Mouse (Mus musculus) kidney, embryonic 16.5 days (tissue): Measurements from ENCODE around the gene Kirrel. TPM values are rescaled to one million over a fixed set of nuclear protein-coding genes. Genes with fewer than 3 reads are reported as not detected.

ENCODE experiments used
- ATAC-seq: fragments of 200-750 bp; cut with Nextera tagmentation; 2 replicates; pipeline ENCODE4 v1.8.0; 2017; ENCODE audit warnings: moderate TSS enrichment; ENCODE audit not compliant: low FRiP score, low TSS enrichment
- H3K27ac ChIP-seq: fragments of 300-500 bp; sonication (generic); 2 replicates; pipeline ENCODE4 v1.5.1; 2014; ENCODE audit warnings: low read length
- H3K27me3 ChIP-seq: fragments of 300-500 bp; sonication (generic); 2 replicates; pipeline ENCODE4 v1.6.1; 2014; ENCODE audit warnings: low read length, control low read depth, mixed read lengths; ENCODE audit not compliant: insufficient read depth
- H3K36me3 ChIP-seq: fragments of 300-500 bp; sonication (generic); 2 replicates; pipeline ENCODE4 v1.6.1; 2014; ENCODE audit warnings: low read length, control low read depth, mixed read lengths; ENCODE audit not compliant: insufficient read depth
- H3K4me1 ChIP-seq: fragments of 300-500 bp; sonication (generic); 2 replicates; pipeline ENCODE4 v1.6.1; 2014; ENCODE audit warnings: low read length, control low read depth, mixed read lengths; ENCODE audit not compliant: insufficient read depth
- H3K4me2 ChIP-seq: fragments of 300-500 bp; sonication (generic); replicated peaks from 2 replicates; pipeline ENCODE4 v1.6.1; 2014; ENCODE audit warnings: low read depth, low read length
- H3K4me3 ChIP-seq: fragments of 300-500 bp; sonication (generic); 2 replicates; pipeline ENCODE4 v1.5.1; 2014; ENCODE audit warnings: mild to moderate bottlenecking, low read length
- H3K9ac ChIP-seq: fragments of 300-500 bp; sonication (generic); replicated peaks from 2 replicates; pipeline ENCODE4 v1.6.1; 2014; ENCODE audit warnings: low read length
- H3K9me3 ChIP-seq: fragments of 300-500 bp; sonication (generic); 2 replicates; pipeline ENCODE4 v1.6.1; 2016; ENCODE audit warnings: low read length, control low read depth
- WGBS: fragments of 180-500 bp; shearing (Covaris S2); extraction: QIAGEN DNeasy Blood & Tissue Kit; methylation state at CpG from one replicate; pipeline ENCODE4 v1.1.7; 2014; 5-methylcytosine and 5-hydroxymethylcytosine counted together
- polyA plus RNA-seq: library from polyadenylated mRNA; unstranded; fragments of >200 nt; fragmentation: Nextera tagmentation; extraction: Ambion mirVana; gene quantifications from 2 replicates; pipeline ENCODE4 v1.2.1, GENCODE M21; 2015

Kirrel gene
- polyA plus RNA-seq, 1 experiment from 2014 or later = 18.6 TPM

DNA sequence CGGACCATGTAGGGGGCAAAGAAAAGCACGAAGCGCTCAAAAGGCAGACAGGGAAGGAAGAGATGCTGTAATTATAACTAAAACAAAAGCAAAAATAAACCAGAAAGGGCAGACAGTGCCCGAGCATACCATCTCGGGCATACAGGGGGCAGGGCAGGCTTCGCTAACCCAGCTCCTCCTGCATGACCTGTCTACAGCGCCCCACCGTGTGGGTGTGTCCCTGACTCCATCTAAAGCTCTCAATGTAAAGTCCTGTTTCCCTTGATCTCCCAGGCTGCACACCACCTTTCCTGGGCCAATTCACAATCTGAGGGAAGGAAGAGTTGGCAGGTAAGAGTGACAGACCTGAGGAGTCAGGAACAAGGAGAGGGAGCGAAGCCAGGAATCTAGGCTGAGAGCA, 77.3 kb downstream of the Kirrel start:
- 90% methylated on average over 9 of the region's 9 CpGs for WGBS
- Histone ChIP-seq H3K27ac (no peak overlapping the region), H3K4me1 (peaks cover 20% of the 10 kb centered on the region), H3K36me3 (peaks cover 26% of the 10 kb centered on the region), H3K4me3 (no peak overlapping the region), H3K27me3 (no peaks in the 10 kb centered on the region), H3K9ac (no peak overlapping the region), H3K4me2 (no peak overlapping the region), H3K9me3 (no peaks in the 10 kb centered on the region)
- ATAC-seq = no peak

DNA sequence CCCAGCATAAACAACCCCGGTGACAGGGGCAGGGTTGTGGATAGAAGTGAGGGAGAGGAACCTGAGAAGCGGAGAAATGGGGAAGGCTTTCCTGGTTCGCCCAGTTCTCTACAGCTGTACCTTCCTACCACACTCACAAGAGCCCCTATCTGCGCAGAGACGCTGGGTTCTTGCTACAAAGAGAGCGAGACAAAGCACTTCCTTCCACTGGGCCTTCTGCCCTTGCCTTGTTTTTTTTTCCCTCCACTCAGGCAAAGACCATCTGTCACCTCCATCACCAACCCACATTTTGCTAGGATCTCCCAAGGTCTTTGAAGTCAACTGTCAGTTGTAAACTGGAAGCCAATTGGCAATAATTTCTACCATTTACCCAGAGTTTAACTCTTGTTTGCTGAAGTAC, 80.8 kb downstream of the Kirrel start:
- Histone ChIP-seq H3K4me3 (no peak overlapping the region), H3K9ac (no peak overlapping the region), H3K9me3 (no peaks in the 10 kb centered on the region), H3K36me3 (peaks cover 26% of the 10 kb centered on the region), H3K27me3 (no peaks in the 10 kb centered on the region), H3K4me1 (peaks cover 7% of the 10 kb centered on the region), H3K4me2 (no peak overlapping the region), H3K27ac (no peak overlapping the region)
- 46% methylated on average over 6 of the region's 6 CpGs for WGBS
- ATAC-seq = no peak

DNA sequence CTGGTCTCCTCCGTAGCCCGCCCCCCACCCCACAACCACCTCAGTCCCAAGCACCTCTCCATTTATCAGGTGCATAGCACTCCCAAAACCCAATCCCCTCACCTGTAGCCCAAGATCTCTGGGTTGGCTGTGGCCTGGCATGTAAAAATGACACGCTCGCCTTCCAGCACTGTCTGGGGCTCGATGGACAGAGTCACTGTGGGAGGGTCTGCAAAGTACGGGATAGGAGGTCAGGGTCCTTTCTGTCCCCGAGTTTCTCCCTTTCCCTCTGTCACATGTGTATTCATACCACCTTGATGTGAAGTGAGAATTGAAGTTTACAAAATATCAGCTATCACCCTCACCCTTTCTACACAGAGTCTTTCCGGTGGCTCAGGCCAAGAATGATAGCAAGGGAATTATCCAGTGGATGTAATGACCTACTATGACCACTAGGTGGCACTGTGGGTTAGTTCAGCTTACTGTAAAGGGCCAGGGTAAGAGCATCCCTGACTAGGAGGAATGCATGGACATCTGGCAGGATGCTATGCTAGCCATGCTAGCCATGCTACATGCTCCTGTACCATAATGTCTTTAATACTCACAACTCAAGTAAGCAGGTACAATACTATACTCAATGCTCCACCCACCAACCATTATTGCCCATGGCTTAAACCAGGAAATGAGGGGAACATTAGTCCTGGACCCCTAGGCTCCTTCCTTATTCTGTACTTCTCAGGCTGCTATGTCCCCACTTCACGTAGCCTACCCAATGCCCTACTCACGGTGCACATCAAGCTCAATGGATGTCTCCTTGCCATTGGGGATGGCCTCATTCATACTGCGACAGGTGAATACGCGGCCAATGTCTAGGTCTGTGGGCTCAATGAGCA, 84.6 kb downstream of the Kirrel start:
- WGBS = 76% methylated on average over 13 of the region's 13 CpGs
- peaks cover 17% of the 10 kb centered on the region for H3K36me3 ChIP-seq
- ATAC-seq = peak; percentile 84
- H3K4me1 ChIP-seq = peaks cover 1% of the 10 kb centered on the region; the same call in 1 of the 2 replicates
- no peak overlapping the region for H3K4me3 ChIP-seq
- no peaks in the 10 kb centered on the region for H3K9me3 ChIP-seq
- no peak overlapping the region for H3K4me2 ChIP-seq
- no peak overlapping the region for H3K27ac ChIP-seq
- H3K9ac ChIP-seq = no peak overlapping the region
- H3K27me3 ChIP-seq = no peaks in the 10 kb centered on the region

DNA sequence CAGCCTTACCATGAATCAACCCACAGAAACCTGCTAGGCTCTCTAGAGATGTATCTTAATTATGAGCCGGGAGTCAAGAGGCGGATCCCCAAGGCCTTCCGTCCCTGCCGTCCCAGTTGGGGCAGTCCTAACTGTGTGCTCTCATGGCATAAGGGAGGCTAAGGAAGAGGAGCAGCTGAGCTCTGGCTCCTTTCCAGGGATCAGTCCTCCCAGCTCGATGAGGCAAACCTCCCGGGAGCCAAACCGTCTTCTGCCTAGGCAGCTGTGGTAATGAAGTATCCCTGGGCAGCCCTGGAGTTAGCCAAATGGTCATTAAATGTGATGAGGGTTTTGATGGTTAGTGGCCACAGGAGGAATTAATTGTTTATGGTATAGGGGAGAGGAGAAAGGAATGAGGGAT, 87.4 kb downstream of the Kirrel start:
- no peak for ATAC-seq
- Histone ChIP-seq H3K27me3 (no peaks in the 10 kb centered on the region), H3K4me3 (no peak overlapping the region), H3K9ac (no peak overlapping the region), H3K36me3 (peaks cover 39% of the 10 kb centered on the region), H3K9me3 (no peaks in the 10 kb centered on the region), H3K4me2 (no peak overlapping the region), H3K4me1 (no peaks in the 10 kb centered on the region), H3K27ac (no peak overlapping the region)
- WGBS = 48% methylated on average over 7 of the region's 7 CpGs

DNA sequence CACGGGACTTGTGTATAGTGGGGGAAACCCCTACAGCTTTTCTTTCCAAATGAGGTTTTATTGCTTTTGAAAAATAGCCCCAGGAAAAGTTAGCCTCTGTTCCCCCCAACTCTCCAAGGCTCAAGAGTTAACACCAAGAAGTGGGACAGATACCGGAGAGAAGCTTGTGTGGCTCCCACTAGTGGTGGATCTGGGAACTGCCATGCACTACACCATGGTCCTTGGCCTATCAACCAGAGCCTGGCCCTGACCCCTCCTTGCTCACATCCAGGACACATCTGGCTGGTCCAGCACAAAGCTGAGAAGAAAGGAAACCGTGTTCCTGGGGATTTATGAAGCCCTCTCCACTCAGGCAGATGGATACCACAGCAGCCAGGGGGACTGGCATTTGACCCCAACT, 92.3 kb downstream of the Kirrel start:
- no peak overlapping the region for H3K9ac ChIP-seq
- H3K4me3 ChIP-seq = no peak overlapping the region
- no peaks in the 10 kb centered on the region for H3K9me3 ChIP-seq
- 67% methylated on average over 3 of the region's 3 CpGs for WGBS
- H3K27ac ChIP-seq = no peak overlapping the region
- no peak for ATAC-seq
- H3K27me3 ChIP-seq = no peaks in the 10 kb centered on the region
- no peaks in the 10 kb centered on the region for H3K4me1 ChIP-seq
- no peak overlapping the region for H3K4me2 ChIP-seq
- peaks cover 45% of the 10 kb centered on the region for H3K36me3 ChIP-seq

DNA sequence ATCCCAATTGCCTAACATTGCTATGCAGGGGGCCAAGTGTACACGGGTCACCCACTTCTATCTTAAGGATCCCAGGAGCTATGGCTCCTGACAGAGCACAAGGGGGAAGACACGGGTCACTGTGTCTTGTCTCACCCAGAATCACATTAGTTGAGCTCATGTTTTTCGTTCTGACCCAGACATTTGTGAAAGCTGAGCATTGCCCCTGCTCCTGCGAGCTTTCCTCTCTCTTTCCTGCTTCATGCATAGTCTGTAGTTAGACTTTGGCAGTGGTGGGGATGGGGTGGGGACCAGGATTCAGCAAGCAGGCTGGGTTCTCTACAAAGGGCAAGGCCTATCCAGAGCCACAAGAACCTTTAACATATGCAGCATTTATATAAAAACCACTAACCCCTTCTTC, 94.8 kb downstream of the Kirrel start:
- no peak overlapping the region for H3K27ac ChIP-seq
- no peaks in the 10 kb centered on the region for H3K9me3 ChIP-seq
- H3K9ac ChIP-seq = no peak overlapping the region
- WGBS = 74% methylated on average over 4 of the region's 4 CpGs
- no peak for ATAC-seq
- H3K27me3 ChIP-seq = no peaks in the 10 kb centered on the region
- H3K4me1 ChIP-seq = no peaks in the 10 kb centered on the region
- no peak overlapping the region for H3K4me3 ChIP-seq
- H3K36me3 ChIP-seq = peaks cover 35% of the 10 kb centered on the region
- no peak overlapping the region for H3K4me2 ChIP-seq

DNA sequence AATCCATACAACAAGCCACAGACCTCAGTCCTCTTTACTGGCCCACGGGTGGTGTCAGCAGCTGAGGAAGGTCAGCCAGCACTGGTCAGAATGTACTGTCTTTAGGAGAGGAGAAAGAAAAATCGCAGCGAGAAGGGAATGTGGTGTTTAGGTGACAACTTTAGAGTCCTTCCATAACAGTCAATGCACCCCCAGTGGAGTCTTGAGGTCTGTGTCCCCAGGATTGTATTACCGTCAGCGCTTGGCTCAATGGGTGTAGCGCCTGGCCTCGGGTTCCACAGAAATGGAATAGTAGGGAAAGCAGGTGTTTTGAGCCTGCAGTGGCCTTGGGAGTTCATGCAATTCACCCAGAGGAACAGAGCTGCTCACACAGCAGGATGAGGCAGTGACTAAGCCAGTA, 95.2 kb downstream of the Kirrel start:
- ATAC-seq = no peak
- peaks cover 31% of the 10 kb centered on the region for H3K36me3 ChIP-seq

DNA sequence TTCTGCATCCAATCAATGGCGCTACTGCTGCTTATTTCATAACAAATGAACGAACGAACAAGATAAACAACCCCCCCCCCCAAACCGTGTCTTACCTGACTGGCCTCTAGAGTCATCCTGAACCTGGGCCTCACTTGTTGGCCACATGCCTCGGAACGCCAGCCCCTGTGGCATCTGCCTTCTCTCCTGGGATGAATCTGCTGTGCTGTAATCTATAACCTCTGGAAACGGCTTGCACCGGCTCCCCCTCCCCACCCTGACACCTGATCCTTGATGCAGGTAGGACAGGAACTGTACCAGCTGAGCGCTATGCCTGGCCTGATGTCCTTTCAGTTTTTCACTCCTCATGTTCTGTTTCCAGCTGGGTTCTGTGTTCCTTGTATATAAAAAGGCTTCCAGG, 96.9 kb downstream of the Kirrel start:
- H3K9me3 ChIP-seq = no peaks in the 10 kb centered on the region
- ATAC-seq = no peak
- peaks cover 16% of the 10 kb centered on the region for H3K36me3 ChIP-seq
- no peak overlapping the region for H3K4me2 ChIP-seq
- no peaks in the 10 kb centered on the region for H3K27me3 ChIP-seq
- no peaks in the 10 kb centered on the region for H3K4me1 ChIP-seq
- H3K27ac ChIP-seq = no peak overlapping the region
- WGBS = 71% methylated on average over 9 of the region's 9 CpGs
- no peak overlapping the region for H3K9ac ChIP-seq
- H3K4me3 ChIP-seq = no peak overlapping the region

More for the DNA sequence above, 95.2 kb downstream of the Kirrel start:
- H3K4me1 ChIP-seq = no peaks in the 10 kb centered on the region
- no peaks in the 10 kb centered on the region for H3K27me3 ChIP-seq
- no peaks in the 10 kb centered on the region for H3K9me3 ChIP-seq
- H3K4me3 ChIP-seq = no peak overlapping the region
- 90% methylated on average over 7 of the region's 7 CpGs for WGBS
- no peak overlapping the region for H3K4me2 ChIP-seq
- H3K27ac ChIP-seq = no peak overlapping the region
- no peak overlapping the region for H3K9ac ChIP-seq

DNA sequence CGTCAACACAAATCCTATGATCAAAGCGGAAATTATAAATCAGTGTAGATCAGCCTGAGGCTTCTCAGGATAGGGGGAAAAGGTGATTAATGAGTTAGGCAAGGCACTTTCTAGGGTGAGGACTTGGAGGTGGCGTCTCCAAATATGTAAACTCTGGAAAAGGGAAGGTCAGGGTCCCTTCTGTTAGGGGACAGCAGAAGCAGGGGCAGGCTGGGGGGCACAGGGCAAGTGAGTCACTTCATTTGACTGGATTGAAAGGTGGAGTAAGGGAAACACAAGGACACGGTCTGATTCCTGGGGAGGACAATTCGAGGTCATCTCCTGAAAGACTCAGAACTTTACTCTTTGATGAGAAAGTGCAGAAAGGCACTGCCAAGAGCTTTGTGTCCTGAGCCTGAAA, 97.6 kb downstream of the Kirrel start:
- no peak for ATAC-seq
- no peaks in the 10 kb centered on the region for H3K9me3 ChIP-seq
- H3K27me3 ChIP-seq = no peaks in the 10 kb centered on the region
- no peak overlapping the region for H3K4me3 ChIP-seq
- 72% methylated on average over 5 of the region's 5 CpGs for WGBS
- no peak overlapping the region for H3K4me2 ChIP-seq
- peaks cover 12% of the 10 kb centered on the region; the same call in 1 of the 2 replicates for H3K36me3 ChIP-seq
- H3K9ac ChIP-seq = no peak overlapping the region
- no peaks in the 10 kb centered on the region for H3K4me1 ChIP-seq
- no peak overlapping the region for H3K27ac ChIP-seq

DNA sequence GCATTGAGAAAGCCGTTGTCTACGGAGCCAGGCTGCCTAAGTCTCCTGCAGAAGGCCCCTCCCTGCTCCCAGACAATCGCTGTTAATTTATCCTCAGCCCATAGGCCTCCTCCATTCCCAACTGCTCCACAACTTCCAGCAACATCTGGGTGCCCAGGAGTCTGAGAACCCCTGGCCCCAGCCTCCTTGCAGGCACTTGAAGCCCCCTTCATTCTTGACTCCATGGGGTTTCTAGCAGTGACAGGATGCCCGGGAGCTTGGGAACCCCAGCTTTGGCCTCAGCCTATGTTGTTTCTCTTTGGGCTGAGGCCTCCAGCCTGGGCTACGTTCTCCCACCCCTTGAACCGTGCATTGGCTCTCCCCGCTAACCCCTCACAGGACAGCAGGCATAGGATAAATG, 98.4 kb downstream of the Kirrel start:
- Histone ChIP-seq H3K9me3 (no peaks in the 10 kb centered on the region), H3K9ac (no peak overlapping the region), H3K27ac (no peak overlapping the region), H3K4me1 (no peaks in the 10 kb centered on the region), H3K4me2 (no peak overlapping the region), H3K27me3 (no peaks in the 10 kb centered on the region), H3K4me3 (no peak overlapping the region), H3K36me3 (peaks cover 9% of the 10 kb centered on the region; the same call in 1 of the 2 replicates)
- WGBS = 85% methylated on average over 7 of the region's 7 CpGs
- no peak for ATAC-seq
